Comparison of ENCODE assay signal across 22 mouse cellular contexts in genomic region chr13:57931376-57931775, GRCm38 (mm10). TPM values are rescaled to one million over a fixed set of nuclear protein-coding genes. Genes with fewer than 3 reads are reported as not detected.
DNase-seq lines count a peak whose midpoint lies in the region; ATAC-seq and TF ChIP-seq lines count a peak whose summit lies in the region.
"Had no signal": no experiment of that assay in that cellular context is flagged by ENCODE, and none has a peak within 500 bp of the region (broad histone marks: within the 10 kb centered on the region; RNA-seq: fewer than 3 reads in every experiment).

No protein-coding gene starts in this region.

- ATAC-seq in forebrain, embryonic 15.5 days (replicated peaks): no peak
- ATAC-seq in embryonic facial prominence, embryonic 11.5 days (replicated peaks; ENCODE audit: insufficient number of reproducible peaks, low FRiP score, low TSS enrichment, low read depth): no peak
- ATAC-seq in megakaryocyte-erythroid progenitor cell, adult 5-6 weeks (replicated peaks; ENCODE audit: low FRiP score, low TSS enrichment, poor library complexity, severe bottlenecking): no peak
- no peak for ATAC-seq in intestine, postnatal 0 days
- ATAC-seq: activated CD4-positive, CD25-positive, alpha-beta regulatory T cell, adult 4 months; liver, postnatal 0 days had no signal

- no peak for DNase-seq in forebrain, embryonic 10.5 days (ENCODE audit: extremely low spot score, low spot score)
- DNase-seq in brain, adult 2 months (ENCODE audit: low read depth, low spot score): peak; percentile 92
- DNase-seq in cerebellum, adult 9-10 months: peak; percentile 94
- no peak for DNase-seq in embryonic facial prominence, embryonic 11.5 days (ENCODE audit: low spot score)
- DNase-seq in right cerebral cortex, postnatal 25 days: no peak
- DNase-seq: adrenal gland, postnatal 14 days; kidney, adult 11 months; layer of hippocampus, postnatal 36 days; liver; liver, postnatal 0 days; lung, postnatal 10 days; retina, postnatal 1 day had no signal

- H3K9ac ChIP-seq in forebrain, embryonic 15.5 days (replicated peaks): no peak overlapping the region
- no peak overlapping the region for H3K9ac ChIP-seq in embryonic facial prominence, embryonic 11.5 days (replicated peaks; ENCODE audit: low read length)
- H3K9ac ChIP-seq in intestine, postnatal 0 days (ENCODE audit: low read depth, low read length): no peak overlapping the region
- H3K9ac ChIP-seq: hindbrain, embryonic 15.5 days; liver, postnatal 0 days had no signal

- TF ChIP-seq CTCF in intestine, postnatal 0 days (IDR thresholded peaks at IDR 0.05; ENCODE audit: low read depth): no peak

- no peak overlapping the region for H3K4me3 ChIP-seq in forebrain, embryonic 10.5 days
- H3K4me3 ChIP-seq in forebrain, embryonic 15.5 days: no peak overlapping the region
- H3K4me3 ChIP-seq in embryonic facial prominence, embryonic 11.5 days (ENCODE audit: low read depth, low read length): no peak overlapping the region
- H3K4me3 ChIP-seq in intestine, postnatal 0 days (ENCODE audit: low read depth, low read length): no peak overlapping the region
- H3K4me3 ChIP-seq: heart, embryonic 10.5 days; hindbrain, embryonic 15.5 days had no signal

- no peaks in the 10 kb centered on the region for H3K27me3 ChIP-seq in forebrain, embryonic 10.5 days (ENCODE audit: poor library complexity, severe bottlenecking)
- no peaks in the 10 kb centered on the region for H3K27me3 ChIP-seq in forebrain, embryonic 15.5 days
- no peaks in the 10 kb centered on the region for H3K27me3 ChIP-seq in embryonic facial prominence, embryonic 11.5 days (ENCODE audit: control insufficient read depth, insufficient read depth, low read length)
- no peaks in the 10 kb centered on the region for H3K27me3 ChIP-seq in intestine, postnatal 0 days (replicated peaks; ENCODE audit: control insufficient read depth, insufficient read depth, low read length)
- H3K27me3 ChIP-seq: hindbrain, embryonic 15.5 days had no signal

- no peaks in the 10 kb centered on the region for H3K9me3 ChIP-seq in forebrain, embryonic 10.5 days
- H3K9me3 ChIP-seq in forebrain, embryonic 15.5 days: no peaks in the 10 kb centered on the region
- no peaks in the 10 kb centered on the region for H3K9me3 ChIP-seq in embryonic facial prominence, embryonic 11.5 days (replicated peaks; ENCODE audit: control insufficient read depth, low read length)
- no peaks in the 10 kb centered on the region for H3K9me3 ChIP-seq in intestine, postnatal 0 days (ENCODE audit: control insufficient read depth)
- H3K9me3 ChIP-seq: heart, embryonic 10.5 days; hindbrain, embryonic 15.5 days had no signal

- 52% methylated on average over 3 of the region's 3 CpGs for WGBS in forebrain, embryonic 10.5 days
- WGBS in forebrain, embryonic 15.5 days: 34% methylated on average over 3 of the region's 3 CpGs
- WGBS in embryonic facial prominence, embryonic 11.5 days: 46% methylated on average over 3 of the region's 3 CpGs
- 75% methylated on average over 3 of the region's 3 CpGs for WGBS in intestine, postnatal 0 days

- H3K4me2 ChIP-seq in forebrain, embryonic 15.5 days (replicated peaks): no peak overlapping the region
- no peak overlapping the region for H3K4me2 ChIP-seq in embryonic facial prominence, embryonic 11.5 days (ENCODE audit: low read depth, low read length)
- H3K4me2 ChIP-seq in intestine, postnatal 0 days (replicated peaks; ENCODE audit: low read depth): no peak overlapping the region
- H3K4me2 ChIP-seq: hindbrain, embryonic 15.5 days had no signal

- peak overlapping the region; percentile 76 for H3K27ac ChIP-seq in forebrain, embryonic 10.5 days
- no peak overlapping the region for H3K27ac ChIP-seq in forebrain, embryonic 15.5 days (replicated peaks)
- peak overlapping the region; percentile 44; the same call in 1 of the 2 replicates for H3K27ac ChIP-seq in embryonic facial prominence, embryonic 11.5 days (replicated peaks; ENCODE audit: low read depth, low read length)
- no peak overlapping the region for H3K27ac ChIP-seq in intestine, postnatal 0 days (ENCODE audit: low read depth, low read length)
- H3K27ac ChIP-seq: heart, embryonic 10.5 days; hindbrain, embryonic 15.5 days; kidney, postnatal 0 days; stomach, postnatal 0 days had no signal

- no peaks in the 10 kb centered on the region for H3K36me3 ChIP-seq in forebrain, embryonic 10.5 days (replicated peaks)
- no peaks in the 10 kb centered on the region for H3K36me3 ChIP-seq in forebrain, embryonic 15.5 days
- no peaks in the 10 kb centered on the region for H3K36me3 ChIP-seq in embryonic facial prominence, embryonic 11.5 days (replicated peaks; ENCODE audit: control insufficient read depth, insufficient read depth, low read depth, low read length)
- H3K36me3 ChIP-seq in intestine, postnatal 0 days (ENCODE audit: control insufficient read depth, insufficient read depth): no peaks in the 10 kb centered on the region
- H3K36me3 ChIP-seq: G1E; heart, embryonic 10.5 days; hindbrain, embryonic 15.5 days had no signal

- H3K4me1 ChIP-seq in forebrain, embryonic 10.5 days: peaks cover 27% of the 10 kb centered on the region
- H3K4me1 ChIP-seq in forebrain, embryonic 15.5 days: no peaks in the 10 kb centered on the region
- H3K4me1 ChIP-seq in embryonic facial prominence, embryonic 11.5 days (ENCODE audit: control insufficient read depth, insufficient read depth, low read length): peaks cover 3% of the 10 kb centered on the region; the same call in 1 of the 2 replicates
- H3K4me1 ChIP-seq in intestine, postnatal 0 days (replicated peaks; ENCODE audit: control insufficient read depth, insufficient read depth, low read length): no peaks in the 10 kb centered on the region
- H3K4me1 ChIP-seq: heart, embryonic 10.5 days had no signal

RNA-seq across cellular contexts. Expression of gene Spock1, which starts 23.2 kb away (rescaled TPM):
- polyA plus RNA-seq in forebrain, embryonic 10.5 days (2016; fragmentation: Nextera tagmentation; extraction: Ambion mirVana): 1.1 and 1.2 TPM in 2 replicates
- 35.9 and 36.7 TPM in 2 replicates for polyA plus RNA-seq in forebrain, embryonic 15.5 days (2015; fragmentation: Nextera tagmentation; extraction: Ambion mirVana)
- 7.6 and 8.5 TPM in 2 replicates for polyA plus RNA-seq in embryonic facial prominence, embryonic 11.5 days (2014; fragmentation: Nextera tagmentation; extraction: Ambion mirVana)
- total RNA-seq in megakaryocyte-erythroid progenitor cell, adult 5-6 weeks (2014; fragmentation: Nextera tagmentation): not detected in 2 replicates
- not detected in 2 replicates for total RNA-seq in megakaryocyte-erythroid progenitor cell, adult 5-6 weeks (2017)
- 1.0 and 1.1 TPM in 2 replicates for polyA plus RNA-seq in intestine, postnatal 0 days (2015; fragmentation: Nextera tagmentation; extraction: Ambion mirVana)
- total RNA-seq: megakaryocyte progenitor cell, adult 5-6 weeks had no signal
- polyA plus RNA-seq: G1E; liver, postnatal 0 days had no signal

Comparison
In these comparisons a context has a peak if more than half of its experiments do, and no peak if none do; other contexts are left out.
1. H3K27ac ChIP-seq: peak in forebrain, embryonic 10.5 days (single experiment) and embryonic facial prominence, embryonic 11.5 days (single experiment); none in forebrain, embryonic 15.5 days (single experiment) and intestine, postnatal 0 days (single experiment).
2. DNase-seq: peak in brain, adult 2 months (single experiment) and cerebellum, adult 9-10 months (single experiment); none in forebrain, embryonic 10.5 days (single experiment), embryonic facial prominence, embryonic 11.5 days (single experiment) and right cerebral cortex, postnatal 25 days (single experiment).